Mouse (Mus musculus): ENCODE measurements around the gene Ptbp2.

The Ptbp2 gene

GRCm38 (mm10) chr3:119684741-119685140 is 99.5 kb downstream of the Ptbp2 start:
- no peak for DNase-seq (ENCODE audit: low spot score)
